Mouse (Mus musculus) hindbrain, postnatal 0 days (tissue): ENCODE results near the gene Exoc2. TPM values are rescaled to one million over a fixed set of nuclear protein-coding genes. Genes with fewer than 3 reads are reported as not detected.

Source experiments
- ATAC-seq: fragments of 200-750 bp; cut with Nextera tagmentation; 2 replicates; pipeline ENCODE4 v1.8.0; 2017; ENCODE audit warnings: mild to moderate bottlenecking, moderate TSS enrichment, moderate library complexity
- DNase-seq: peaks from one replicate; pipeline ENCODE4 v3.0.0-alpha.2; 2015; ENCODE audit warnings: low spot score
- H3K27ac ChIP-seq: fragments of 300-500 bp; sonication (generic); 2 replicates; pipeline ENCODE4 v1.5.1; 2014; ENCODE audit warnings: mild to moderate bottlenecking
- H3K27me3 ChIP-seq: fragments of 300-500 bp; sonication (generic); 2 replicates; pipeline ENCODE4 v1.6.1; 2014; ENCODE audit warnings: low read length, mixed read lengths; ENCODE audit not compliant: insufficient read depth
- H3K36me3 ChIP-seq: fragments of 300-500 bp; sonication (generic); 2 replicates; pipeline ENCODE4 v1.6.1; 2014; ENCODE audit warnings: low read length, mixed read lengths; ENCODE audit not compliant: insufficient read depth
- H3K4me1 ChIP-seq: fragments of 300-500 bp; sonication (generic); 2 replicates; pipeline ENCODE4 v1.6.1; 2014; ENCODE audit warnings: antibody characterized with exemption, low read length, mixed read lengths; ENCODE audit not compliant: insufficient read depth
- H3K4me2 ChIP-seq: fragments of 300-500 bp; sonication (generic); 2 replicates; pipeline ENCODE4 v1.6.1; 2014; ENCODE audit warnings: low read depth, mild to moderate bottlenecking, low read length, moderate library complexity, mixed read lengths
- H3K4me3 ChIP-seq: fragments of 300-500 bp; sonication (generic); 2 replicates; pipeline ENCODE4 v1.5.1; 2014; ENCODE audit warnings: low read length
- H3K9ac ChIP-seq: fragments of 300-500 bp; sonication (generic); replicated peaks from 2 replicates; pipeline ENCODE4 v1.6.1; 2014; ENCODE audit warnings: mild to moderate bottlenecking, low read length, moderate library complexity, mixed read lengths
- H3K9me3 ChIP-seq: fragments of 300-500 bp; sonication (generic); 2 replicates; pipeline ENCODE4 v1.6.1; 2016; ENCODE audit warnings: low read length, mixed read lengths
- CTCF ChIP-seq: IDR thresholded peaks from 2 replicates; pipeline ENCODE4 v1.5.1; 2016; ENCODE audit warnings: antibody characterized with exemption, control low read depth, low read depth
- WGBS: fragments of 180-500 bp; shearing (Covaris S2); extraction: QIAGEN DNeasy Blood & Tissue Kit; methylation state at CpG from one replicate; pipeline ENCODE4 v1.1.7; 2014; 5-methylcytosine and 5-hydroxymethylcytosine counted together
- polyA plus RNA-seq: library from polyadenylated mRNA; unstranded; fragments of >200 nt; fragmentation: Nextera tagmentation; extraction: Ambion mirVana; gene quantifications from 2 replicates; pipeline ENCODE4 v1.2.1, GENCODE M21; 2015
- total RNA-seq: library from RNA; depleted of rRNA; stranded (reverse); fragments of >200 nt; gene quantifications from 2 replicates; pipeline ENCODE4 v1.2.3, GENCODE M21; 2014

The Exoc2 gene
- total and polyA plus RNA-seq, 2 experiments from 2014 or later = 36.5 to 41.7 TPM

- Histone ChIP-seq H3K36me3 (no peaks in the 10 kb centered on the region), H3K4me1 (no peaks in the 10 kb centered on the region), H3K4me2 (no peak overlapping the region), H3K9ac (no peak overlapping the region), H3K27me3 (no peaks in the 10 kb centered on the region), H3K4me3 (no peak overlapping the region), H3K9me3 (no peaks in the 10 kb centered on the region), H3K27ac (no peak overlapping the region)
- ATAC-seq (no peak), DNase-seq (no peak)
- 82% methylated on average over 2 of the region's 2 CpGs for WGBS
- TF ChIP-seq CTCF = no peak
These were observed 192.0 kb downstream of the Exoc2 start for GRCm38 (mm10) chr13:30781905-30782304.

DNA sequence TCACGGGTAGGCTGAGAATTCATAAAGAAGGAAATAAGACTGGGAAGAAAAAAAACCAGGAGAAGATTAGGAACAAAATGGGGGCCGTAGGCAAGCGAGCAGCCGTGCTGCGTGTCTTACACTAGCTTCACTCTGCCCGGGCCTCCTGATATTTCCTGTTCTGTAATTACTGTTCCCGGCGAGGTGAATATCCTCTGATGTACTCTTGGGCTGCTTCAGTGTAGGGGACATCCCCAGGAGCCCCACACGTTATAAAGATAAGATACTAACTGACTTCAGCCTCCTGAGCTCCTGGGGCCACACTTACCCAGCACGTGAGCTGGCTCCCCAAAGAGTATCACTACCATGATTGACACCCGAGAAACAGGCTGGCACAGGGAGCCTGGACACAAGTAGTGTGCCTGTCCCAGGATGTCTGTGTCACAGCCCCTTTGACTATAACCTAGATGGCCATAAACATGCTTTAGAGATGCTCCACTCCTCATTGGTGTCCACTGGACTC is 196.2 kb downstream of the Exoc2 start:
- Histone ChIP-seq H3K4me3 (no peak overlapping the region), H3K4me2 (no peak overlapping the region), H3K36me3 (no peaks in the 10 kb centered on the region), H3K27ac (no peak overlapping the region), H3K9ac (no peak overlapping the region), H3K27me3 (no peaks in the 10 kb centered on the region), H3K9me3 (0 out of 2 replicates have a peak, but pooled peaks cover 2% of the 10 kb centered on the region), H3K4me1 (no peaks in the 10 kb centered on the region)
- ATAC-seq = no peak
- WGBS = 74% methylated on average over 11 of the region's 11 CpGs
- no peak for TF ChIP-seq CTCF
- DNase-seq = no peak

DNA sequence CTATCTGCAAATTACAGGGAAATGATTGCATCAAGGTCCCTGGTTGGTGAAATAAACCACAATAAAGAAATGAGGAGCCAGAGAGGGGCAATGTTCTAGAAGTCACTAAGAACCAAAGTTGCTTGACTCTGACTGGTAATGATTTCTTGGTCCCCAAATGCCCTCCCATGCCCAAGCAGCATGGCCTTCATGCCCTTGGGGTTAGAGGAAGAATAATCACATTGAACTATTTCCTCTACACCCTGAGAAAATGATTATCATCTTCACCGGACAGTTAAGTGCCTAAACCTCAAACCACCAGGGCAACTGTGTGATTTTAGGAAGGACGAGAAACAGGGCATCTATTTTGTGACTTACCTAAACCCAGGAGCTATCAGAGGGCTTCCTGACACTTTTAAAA is 197.9 kb downstream of the Exoc2 start:
- Histone ChIP-seq H3K4me1 (no peaks in the 10 kb centered on the region), H3K4me2 (no peak overlapping the region), H3K9ac (no peak overlapping the region), H3K9me3 (0 out of 2 replicates have a peak, but pooled peaks cover 2% of the 10 kb centered on the region), H3K4me3 (no peak overlapping the region), H3K27ac (no peak overlapping the region), H3K27me3 (no peaks in the 10 kb centered on the region), H3K36me3 (no peaks in the 10 kb centered on the region)
- no peak for TF ChIP-seq CTCF
- DNase-seq (no peak), ATAC-seq (no peak)
- 84% methylated on average over 2 of the region's 2 CpGs for WGBS

DNA sequence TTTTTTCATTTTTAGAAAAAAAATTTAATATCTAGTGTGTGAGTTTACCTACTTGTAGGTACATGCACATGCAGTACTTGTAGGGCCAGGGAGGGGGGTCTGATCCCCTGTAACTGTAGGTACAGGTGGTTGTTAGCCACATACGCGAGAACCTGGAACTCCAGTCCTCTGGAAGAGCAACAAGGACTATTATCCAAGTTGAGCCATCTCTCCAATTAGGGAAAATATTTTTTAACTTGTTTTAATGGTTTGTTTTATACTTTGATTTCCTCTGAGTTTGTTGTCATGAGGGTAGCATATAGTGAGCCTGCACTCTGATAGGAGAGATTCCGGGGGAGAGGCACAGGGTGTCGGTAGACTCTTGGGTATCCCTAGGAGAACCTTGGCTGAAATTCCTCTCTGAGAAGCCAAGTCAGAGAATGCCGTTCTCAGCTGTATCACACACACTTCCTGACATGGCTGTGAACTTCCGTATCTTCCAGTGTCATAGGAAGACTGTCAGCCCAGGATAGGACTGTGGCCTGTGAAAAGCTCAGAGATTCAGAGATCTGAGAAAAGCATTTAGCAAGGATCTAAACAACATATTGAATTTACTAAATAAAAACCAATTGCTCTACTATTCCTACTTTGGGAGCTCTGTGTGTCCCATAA is 206.3 kb downstream of the Exoc2 start:
- Histone ChIP-seq H3K27ac (no peak overlapping the region), H3K9ac (no peak overlapping the region), H3K9me3 (no peaks in the 10 kb centered on the region), H3K27me3 (no peaks in the 10 kb centered on the region), H3K36me3 (no peaks in the 10 kb centered on the region), H3K4me2 (no peak overlapping the region), H3K4me3 (no peak overlapping the region), H3K4me1 (no peaks in the 10 kb centered on the region)
- no peak for TF ChIP-seq CTCF
- no peak for ATAC-seq
- WGBS = 90% methylated on average over 6 of the region's 6 CpGs
- no peak for DNase-seq

- Histone ChIP-seq H3K9me3 (no peaks in the 10 kb centered on the region), H3K36me3 (no peaks in the 10 kb centered on the region), H3K27ac (no peak overlapping the region), H3K4me3 (no peak overlapping the region), H3K9ac (no peak overlapping the region), H3K4me2 (no peak overlapping the region), H3K27me3 (no peaks in the 10 kb centered on the region), H3K4me1 (no peaks in the 10 kb centered on the region)
- DNase-seq (no peak), ATAC-seq (no peak)
- 88% methylated on average over 5 of the region's 5 CpGs for WGBS
- TF ChIP-seq CTCF = no peak
These were observed 207.0 kb downstream of the Exoc2 start for GRCm38 (mm10) chr13:30766636-30767476.

DNA sequence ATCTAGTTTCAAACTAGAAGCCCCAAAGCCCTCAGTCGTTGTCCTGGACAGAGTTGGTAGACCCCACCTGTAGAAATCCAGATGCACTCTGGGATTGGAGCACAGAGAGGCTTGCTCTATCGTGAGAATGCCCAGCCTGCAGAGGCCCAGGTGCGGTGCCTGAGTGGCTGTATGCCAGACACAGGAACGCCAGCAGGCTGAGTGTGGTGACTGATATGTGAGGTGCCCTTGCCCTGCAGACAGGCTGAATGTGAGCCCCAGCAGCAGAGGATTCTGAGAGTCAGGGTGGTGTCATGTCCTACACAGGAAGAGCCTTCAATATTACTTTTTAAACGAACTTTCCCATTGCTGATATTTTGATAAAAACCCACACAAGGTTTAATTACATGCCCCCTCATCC is 208.0 kb downstream of the Exoc2 start:
- Histone ChIP-seq H3K9me3 (no peaks in the 10 kb centered on the region), H3K9ac (no peak overlapping the region), H3K27me3 (no peaks in the 10 kb centered on the region), H3K4me1 (no peaks in the 10 kb centered on the region), H3K4me3 (no peak overlapping the region), H3K27ac (no peak overlapping the region), H3K36me3 (no peaks in the 10 kb centered on the region), H3K4me2 (no peak overlapping the region)
- ATAC-seq (no peak), DNase-seq (no peak)
- no peak for TF ChIP-seq CTCF
- WGBS = 76% methylated on average over 5 of the region's 5 CpGs
